11 mouse cellular contexts compared by ENCODE assay signal in the genomic region with DNA sequence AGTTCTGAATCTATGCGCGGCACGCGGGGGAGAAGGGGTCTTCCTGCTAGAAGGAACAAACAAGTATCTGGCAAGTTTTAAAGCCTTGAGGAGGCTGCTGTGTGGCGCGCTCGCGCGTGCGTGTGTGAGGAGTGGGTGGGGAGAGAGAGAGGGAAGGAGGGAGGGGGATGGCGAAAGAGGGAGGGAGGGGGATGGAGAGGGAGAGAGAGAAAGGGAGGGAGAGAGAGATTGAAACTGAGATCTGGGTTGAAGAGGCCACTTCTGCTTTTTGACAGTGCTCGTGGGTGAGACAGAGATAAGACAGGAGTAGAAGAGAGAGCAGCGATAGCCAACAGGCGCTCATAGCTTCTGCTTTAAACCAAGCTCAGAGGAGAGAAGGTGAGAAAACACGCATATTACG.
DNase-seq lines count a peak whose midpoint lies in the region; ATAC-seq and TF ChIP-seq lines count a peak whose summit lies in the region.
"Had no signal": no experiment of that assay in that cellular context is flagged by ENCODE, and none has a peak within 500 bp of the region (broad histone marks: within the 10 kb centered on the region; RNA-seq: fewer than 3 reads in every experiment).

No protein-coding gene starts in this region.

- H3K36me3 ChIP-seq in kidney, embryonic 16.5 days (ENCODE audit: insufficient read depth, low read length), result no peaks in the 10 kb centered on the region
- H3K36me3 ChIP-seq in kidney, adult 2 months (ENCODE audit: control insufficient read depth, insufficient read depth, low read length), result no peaks in the 10 kb centered on the region
- no peaks in the 10 kb centered on the region for H3K36me3 ChIP-seq in ES-Bruce4 (ENCODE audit: control insufficient read depth, insufficient read depth, low read length, poor library complexity, severe bottlenecking)
- H3K36me3 ChIP-seq in liver, embryonic 11.5 days (ENCODE audit: control insufficient read depth, insufficient read depth, low read length), result no peaks in the 10 kb centered on the region
- H3K36me3 ChIP-seq: midbrain, embryonic 15.5 days had no signal

- WGBS in kidney, embryonic 16.5 days, result 33% methylated on average over 16 of the region's 16 CpGs
- WGBS in kidney, adult 2 months, result 33% methylated on average over 16 of the region's 16 CpGs
- WGBS in liver, embryonic 11.5 days, result 15% methylated on average over 16 of the region's 16 CpGs

- no peak for TF ChIP-seq EP300 in ES-Bruce4 (IDR thresholded peaks at IDR 0.05; ENCODE audit: insufficient read depth, low read depth, low read length)

- no peaks in the 10 kb centered on the region for H3K27me3 ChIP-seq in kidney, embryonic 16.5 days (ENCODE audit: insufficient read depth, low read length)
- H3K27me3 ChIP-seq in kidney, adult 2 months (replicated peaks; ENCODE audit: control insufficient read depth, insufficient read depth, low read length), result no peaks in the 10 kb centered on the region
- no peaks in the 10 kb centered on the region for H3K27me3 ChIP-seq in ES-Bruce4 (ENCODE audit: control insufficient read depth, insufficient read depth, low read length, poor library complexity, severe bottlenecking)
- H3K27me3 ChIP-seq in liver, embryonic 11.5 days (replicated peaks; ENCODE audit: control insufficient read depth, insufficient read depth, low read length), result no peaks in the 10 kb centered on the region
- H3K27me3 ChIP-seq: midbrain, embryonic 15.5 days had no signal

- no peak overlapping the region for H3K27ac ChIP-seq in kidney, embryonic 16.5 days (ENCODE audit: low read length)
- no peak overlapping the region for H3K27ac ChIP-seq in kidney, adult 2 months (ENCODE audit: insufficient read depth, low read depth, low read length)
- no peak overlapping the region for H3K27ac ChIP-seq in ES-Bruce4 (ENCODE audit: insufficient read depth, low read length)
- H3K27ac ChIP-seq in liver, embryonic 11.5 days (ENCODE audit: low read depth, low read length), result no peak overlapping the region
- H3K27ac ChIP-seq: hindbrain, embryonic 14.5 days; midbrain, embryonic 15.5 days had no signal

- 0 out of 2 replicates have a peak overlapping the region, but pooled peaks have one; percentile 5 for H3K4me3 ChIP-seq in kidney, embryonic 16.5 days (ENCODE audit: low read length)
- no peak overlapping the region for H3K4me3 ChIP-seq in kidney, adult 2 months (ENCODE audit: insufficient read depth, low read depth, low read length)
- H3K4me3 ChIP-seq in ES-Bruce4 (ENCODE audit: low read depth, low read length), result 0 out of 2 replicates have a peak overlapping the region, but pooled peaks have one; percentile 4
- no peak overlapping the region for H3K4me3 ChIP-seq in liver, embryonic 11.5 days (ENCODE audit: low read depth, low read length)
- H3K4me3 ChIP-seq: midbrain, embryonic 15.5 days had no signal

- H3K9me3 ChIP-seq in kidney, embryonic 16.5 days (ENCODE audit: low read length), result no peaks in the 10 kb centered on the region
- no peaks in the 10 kb centered on the region for H3K9me3 ChIP-seq in ES-Bruce4 (replicated peaks; ENCODE audit: control insufficient read depth, insufficient read depth, low read length, poor library complexity, severe bottlenecking)
- no peaks in the 10 kb centered on the region for H3K9me3 ChIP-seq in liver, embryonic 11.5 days (ENCODE audit: control insufficient read depth, low read length)
- H3K9me3 ChIP-seq: midbrain, embryonic 15.5 days had no signal

- no peak for ATAC-seq in kidney, embryonic 16.5 days (ENCODE audit: low FRiP score, low TSS enrichment)
- ATAC-seq in liver, embryonic 11.5 days (replicated peaks; ENCODE audit: low FRiP score), result no peak; the same call in 1 of the 2 replicates
- no peak for ATAC-seq in activated CD4-positive, CD25-positive, alpha-beta regulatory T cell, adult 4 months
- ATAC-seq: forebrain, embryonic 16.5 days; midbrain, embryonic 15.5 days; Patski had no signal

- H3K4me2 ChIP-seq in kidney, embryonic 16.5 days (replicated peaks; ENCODE audit: low read depth, low read length), result peak overlapping the region; percentile 30
- peak overlapping the region; percentile 46 for H3K4me2 ChIP-seq in liver, embryonic 11.5 days
- H3K4me2 ChIP-seq: hindbrain, embryonic 14.5 days; midbrain, embryonic 15.5 days had no signal

- no peak for TF ChIP-seq CTCF in kidney, adult 2 months (conservative IDR thresholded peaks at IDR 0.05; ENCODE audit: insufficient read depth, insufficient read length, low read depth, low read length)
- no peak for TF ChIP-seq CTCF in ES-Bruce4 (IDR thresholded peaks at IDR 0.05; ENCODE audit: low read depth, low read length)

- DNase-seq in kidney, adult 2 months, result no peak
- DNase-seq in A20 (ENCODE audit: low read depth, low spot score), result peak; percentile 82
- no peak for DNase-seq in liver, embryonic 11.5 days (ENCODE audit: low spot score)
- no peak for DNase-seq in T-cell, adult 2 months (ENCODE audit: low spot score)

- no peak for TF ChIP-seq POLR2A in kidney, adult 2 months (IDR thresholded peaks at IDR 0.05; ENCODE audit: low read depth, low read length)
- no peak for TF ChIP-seq POLR2A in ES-Bruce4 (IDR thresholded peaks at IDR 0.05; ENCODE audit: insufficient read depth, low read length)

- H3K4me1 ChIP-seq in kidney, embryonic 16.5 days (ENCODE audit: insufficient read depth, low read length), result no peaks in the 10 kb centered on the region
- H3K4me1 ChIP-seq in kidney, adult 2 months (ENCODE audit: control insufficient read depth, insufficient read depth, low read length), result no peaks in the 10 kb centered on the region
- no peaks in the 10 kb centered on the region for H3K4me1 ChIP-seq in ES-Bruce4 (ENCODE audit: control insufficient read depth, insufficient read depth, low read length)
- H3K4me1 ChIP-seq in liver, embryonic 11.5 days (replicated peaks; ENCODE audit: control insufficient read depth, insufficient read depth, low read length), result no peaks in the 10 kb centered on the region
- H3K4me1 ChIP-seq: midbrain, embryonic 15.5 days had no signal

- no peak overlapping the region for H3K9ac ChIP-seq in kidney, embryonic 16.5 days (replicated peaks; ENCODE audit: low read length)
- no peak overlapping the region for H3K9ac ChIP-seq in ES-Bruce4 (ENCODE audit: low read depth, poor library complexity, severe bottlenecking)
- no peak overlapping the region for H3K9ac ChIP-seq in liver, embryonic 11.5 days (ENCODE audit: low read depth, low read length)
- H3K9ac ChIP-seq: hindbrain, embryonic 14.5 days; midbrain, embryonic 15.5 days had no signal

Comparison
In these comparisons a context has a peak if more than half of its experiments do, and no peak if none do; other contexts are left out.
1. H3K4me3 ChIP-seq: peak in kidney, embryonic 16.5 days (single experiment) and ES-Bruce4 (single experiment); none in kidney, adult 2 months (single experiment) and liver, embryonic 11.5 days (single experiment).